Mouse (Mus musculus) myocyte (in vitro differentiated cells): ENCODE results near the gene Tk2.

Experiments
- MYOD1 ChIP-seq, 3 experiments: IDR thresholded peaks; one replicate each; pipeline ENCODE4 v1.6.1; 2011; ENCODE audit warnings: control low read depth in 2 of 3, low read depth in 2 of 3, mild to moderate bottlenecking in 2 of 3, moderate library complexity in 1 of 3; ENCODE audit not compliant: insufficient read length in 2 of 3, control insufficient read depth in 1 of 3
- MYOG ChIP-seq, 3 experiments: IDR thresholded peaks; one replicate each; pipeline ENCODE4 v1.6.1; 2011; ENCODE audit warnings: control low read depth in 2 of 3, low read depth in 2 of 3, mild to moderate bottlenecking in 2 of 3; ENCODE audit not compliant: insufficient read length in 2 of 3, control insufficient read depth in 1 of 3, insufficient read depth in 1 of 3
- POLR2A ChIP-seq: IDR thresholded peaks from one replicate; pipeline ENCODE4 v1.6.1; 2011; ENCODE audit warnings: low read depth, mild to moderate bottlenecking, control low read depth, moderate library complexity; ENCODE audit not compliant: insufficient read length
- TCF3 ChIP-seq: IDR thresholded peaks from one replicate; pipeline ENCODE4 v1.6.1; 2011; ENCODE audit warnings: low read depth, control low read depth; ENCODE audit not compliant: insufficient read length

GRCm38 (mm10) chr8:104294396-104294795, 46.0 kb upstream of the Tk2 start:
- TF ChIP-seq MYOG (IDR thresholded peaks at IDR 0.05; ENCODE audit: control insufficient read depth in 1 of 3, insufficient read depth in 1 of 3, insufficient read length in 2 of 3, low read depth in 2 of 3) (no peak), POLR2A (no peak), MYOD1 (IDR thresholded peaks at IDR 0.05; ENCODE audit: control insufficient read depth in 1 of 3, insufficient read length in 2 of 3, low read depth in 2 of 3) (no peak), TCF3 (no peak)
